Mouse (Mus musculus) thymus, postnatal 14 days (tissue): ENCODE results near the gene Uncx.
"Not testable (repeated sequence)": the region's sequence is repeated elsewhere in the genome, so short reads cannot be mapped to it uniquely, and the experiment has no call there.

Experiments used
- DNase-seq: peaks from one replicate; pipeline ENCODE4 v3.0.0; 2021

Gene Uncx

GRCm38 (mm10) chr5:139565462-139565861 is 22.2 kb downstream of the Uncx start:
- no peak for DNase-seq

GRCm38 (mm10) chr5:139566640-139567399 is 23.5 kb downstream of the Uncx start:
- DNase-seq = no peak

- no peak for DNase-seq
These were observed 24.8 kb downstream of the Uncx start for GRCm38 (mm10) chr5:139568079-139568478.

GRCm38 (mm10) chr5:139572526-139572925 is 29.2 kb downstream of the Uncx start:
- no peak for DNase-seq

GRCm38 (mm10) chr5:139573606-139574311 is 30.5 kb downstream of the Uncx start:
- no peak for DNase-seq

GRCm38 (mm10) chr5:139575054-139575453 is 31.8 kb downstream of the Uncx start:
- no peak for DNase-seq

- no peak for DNase-seq
These were observed 37.0 kb downstream of the Uncx start for GRCm38 (mm10) chr5:139580171-139580743.

- no peak for DNase-seq
These were observed 38.1 kb downstream of the Uncx start for GRCm38 (mm10) chr5:139581308-139581868.

GRCm38 (mm10) chr5:139584971-139585747 is 41.9 kb downstream of the Uncx start:
- no peak for DNase-seq

- no peak for DNase-seq
These were observed 42.4 kb downstream of the Uncx start for GRCm38 (mm10) chr5:139585748-139586060.

- not testable (repeated sequence) for DNase-seq
These were observed 44.2 kb downstream of the Uncx start for GRCm38 (mm10) chr5:139587459-139587858.

- DNase-seq = not testable (repeated sequence)
These were observed 47.5 kb downstream of the Uncx start for GRCm38 (mm10) chr5:139590682-139591360.

- DNase-seq = no peak
These were observed 48.7 kb downstream of the Uncx start for GRCm38 (mm10) chr5:139592011-139592410.

GRCm38 (mm10) chr5:139592850-139593249 is 49.6 kb downstream of the Uncx start:
- DNase-seq = no peak

GRCm38 (mm10) chr5:139593746-139594145 is 50.5 kb downstream of the Uncx start:
- no peak for DNase-seq

- DNase-seq = no peak
These were observed 51.7 kb downstream of the Uncx start for GRCm38 (mm10) chr5:139595001-139595400.
